Mouse (Mus musculus) spleen, adult 2 months (tissue): Measurements from ENCODE around the gene Shc2. TPM values are rescaled to one million over a fixed set of nuclear protein-coding genes. Genes with fewer than 3 reads are reported as not detected.

Source experiments
- DNase-seq, 2 experiments: peaks; one replicate each; pipeline versions ENCODE4 v3.0.0 to v3.0.0-alpha.2; 2012 to 2021; ENCODE audit warnings: low spot score in 2 of 2, low read depth in 1 of 2
- H3K27ac ChIP-seq: fragments of 200-500 bp; 2 replicates; pipeline ENCODE4 v1.5.1; 2012; ENCODE audit warnings: low read length, inconsistent platforms; ENCODE audit not compliant: insufficient read depth
- H3K27me3 ChIP-seq: fragments of 200-500 bp; 2 replicates; pipeline ENCODE4 v1.6.1; 2012; ENCODE audit warnings: mild to moderate bottlenecking, moderate library complexity, low read length, inconsistent platforms; ENCODE audit not compliant: control insufficient read depth, insufficient read depth
- H3K36me3 ChIP-seq: fragments of 200-500 bp; 2 replicates; pipeline ENCODE4 v1.6.1; 2012; ENCODE audit warnings: mild to moderate bottlenecking, low read length, inconsistent platforms; ENCODE audit not compliant: control insufficient read depth, insufficient read depth
- H3K4me1 ChIP-seq: fragments of 200-500 bp; 2 replicates; pipeline ENCODE4 v1.6.1; 2011; ENCODE audit warnings: inconsistent platforms; ENCODE audit not compliant: control insufficient read depth, insufficient read depth, insufficient read length
- H3K4me3 ChIP-seq: fragments of 200-500 bp; 2 replicates; pipeline ENCODE4 v1.5.1; 2011; ENCODE audit warnings: mild to moderate bottlenecking, inconsistent platforms; ENCODE audit not compliant: insufficient read depth, insufficient read length; ENCODE audit errors: extremely low read depth
- CTCF ChIP-seq: fragments of 200-500 bp; IDR thresholded peaks from 2 replicates; pipeline ENCODE4 v1.5.1; 2011; ENCODE audit warnings: mild to moderate bottlenecking, inconsistent platforms; ENCODE audit not compliant: insufficient read depth, insufficient read length, insufficient replicate concordance; ENCODE audit errors: extremely low read depth
- POLR2A ChIP-seq: fragments of 200-500 bp; IDR thresholded peaks from 2 replicates; pipeline ENCODE4 v1.6.1; 2011; ENCODE audit warnings: low read depth, low read length, inconsistent platforms
- WGBS: fragments of 180-500 bp; shearing (Covaris S2); methylation state at CpG from one replicate; pipeline ENCODE4 v1.1.7; 2018; 5-methylcytosine and 5-hydroxymethylcytosine counted together
- polyA plus RNA-seq: library from polyadenylated mRNA; depleted of rRNA; stranded (reverse); fragments of >200 nt; gene quantifications from 2 replicates; pipeline ENCODE4 v1.2.3, GENCODE M21; 2012

Gene Shc2
- polyA plus RNA-seq, 1 experiment: 1.3 TPM

DNA sequence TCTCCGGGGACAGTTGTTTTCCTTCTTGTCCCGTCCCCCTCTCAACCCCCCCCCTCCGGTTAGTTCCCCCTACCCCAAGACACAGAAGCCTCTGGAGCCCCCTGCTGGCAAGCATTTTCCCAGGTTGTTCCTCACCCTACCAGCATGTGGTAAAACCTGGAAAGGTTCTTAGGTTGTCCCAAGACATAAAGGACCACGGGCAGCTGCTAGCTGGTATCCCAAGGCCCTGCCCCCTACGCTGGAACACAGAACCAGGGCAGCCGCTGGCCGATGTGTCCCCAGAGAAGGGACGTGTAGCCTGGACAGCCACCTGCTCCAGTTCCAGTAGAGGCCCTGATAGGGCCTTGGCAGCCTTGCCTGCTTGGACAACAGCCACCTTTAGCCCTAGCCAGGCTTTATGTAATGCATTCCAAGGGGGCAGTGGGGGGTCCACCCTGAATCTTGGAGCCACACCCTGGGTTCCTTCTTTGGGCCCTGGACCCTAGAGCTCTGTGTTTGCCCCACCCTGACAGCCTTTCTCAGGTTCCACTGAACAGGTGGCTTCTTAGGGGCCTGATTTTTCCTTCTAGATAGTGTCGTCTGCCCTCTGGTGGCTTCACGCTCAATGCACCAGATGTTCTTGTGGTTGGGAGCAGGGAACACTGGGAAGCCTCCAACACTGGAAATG lies 45.3 kb upstream of the Shc2 start:
- H3K27ac ChIP-seq: no peak overlapping the region
- H3K36me3 ChIP-seq: peaks cover 26% of the 10 kb centered on the region
- 3% methylated on average over 10 of the region's 10 CpGs for WGBS
- peak overlapping the region; percentile 66 for H3K4me3 ChIP-seq
- TF ChIP-seq POLR2A (no peak), CTCF (peak; percentile 11; the same call in 1 of the 2 replicates)
- H3K27me3 ChIP-seq: no peaks in the 10 kb centered on the region
- DNase-seq: peak in 1 of 2 experiments; percentile 45
- H3K4me1 ChIP-seq: peaks cover 15% of the 10 kb centered on the region; the same call in 1 of the 2 replicates

DNA sequence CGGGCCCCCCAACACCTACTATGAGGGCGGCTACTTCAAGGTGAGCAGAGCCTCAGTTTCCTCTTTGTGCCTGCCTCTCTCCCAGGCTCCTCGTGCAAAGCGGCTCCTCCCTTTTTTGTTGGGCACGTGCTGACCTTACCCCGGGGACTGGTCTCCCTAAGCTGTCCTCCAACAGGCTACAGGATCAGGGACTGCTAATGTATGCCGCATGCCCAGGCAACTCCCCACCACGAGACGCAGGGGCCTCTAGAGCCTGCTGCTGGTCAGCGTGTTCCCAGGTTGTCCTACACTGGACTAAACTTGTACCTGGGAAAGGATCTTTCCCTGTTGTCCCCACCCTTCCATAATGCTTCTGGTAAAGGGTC lies 44.8 kb upstream of the Shc2 start:
- peak overlapping the region; percentile 66 for H3K4me3 ChIP-seq
- no peak for TF ChIP-seq POLR2A
- no peak for TF ChIP-seq CTCF
- H3K36me3 ChIP-seq: peaks cover 23% of the 10 kb centered on the region
- WGBS: 1% methylated on average over 10 of the region's 10 CpGs
- H3K4me1 ChIP-seq: peaks cover 15% of the 10 kb centered on the region; the same call in 1 of the 2 replicates
- peak overlapping the region; percentile 17; the same call in 1 of the 2 replicates for H3K27ac ChIP-seq
- DNase-seq: peak in 1 of 2 experiments; percentile 30
- no peaks in the 10 kb centered on the region for H3K27me3 ChIP-seq

DNA sequence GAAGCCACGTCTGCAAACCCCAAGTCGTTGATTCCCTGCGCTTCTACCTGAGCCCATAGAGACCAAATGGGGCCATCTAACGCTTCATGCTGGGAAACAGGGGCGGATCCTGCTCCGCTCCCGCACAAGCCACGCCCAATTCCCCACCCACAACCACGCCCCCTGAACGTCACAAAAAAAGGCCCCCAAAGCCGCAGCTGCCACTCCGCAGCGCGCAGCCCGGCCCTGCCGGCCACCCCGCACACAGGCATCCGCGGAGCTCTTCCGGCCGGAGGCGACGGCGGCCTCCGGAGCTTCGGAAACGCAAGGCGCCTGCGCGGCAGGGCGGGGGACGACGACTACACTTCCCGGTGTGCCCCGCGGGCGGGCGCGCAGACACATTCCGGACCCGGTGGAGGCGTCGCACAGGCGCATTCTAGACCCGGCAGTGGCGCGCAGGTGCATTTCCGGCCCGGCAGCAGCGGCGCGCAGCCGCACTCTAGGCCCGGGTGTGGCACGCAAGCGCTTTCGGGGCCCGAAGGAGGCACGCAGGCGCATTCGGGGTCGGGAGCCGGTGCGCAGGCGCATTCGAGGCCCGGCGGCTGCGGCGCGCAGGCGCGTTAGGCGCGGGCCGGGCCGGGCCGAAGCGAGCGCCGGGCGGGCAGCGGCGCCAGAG lies 44.0 kb upstream of the Shc2 start, which contains the start of gene Cdc34:
Cdc34 (plus strand) TSS at position 605 of the 655 bp plus-strand sequence.
- peak; percentile 97 to 99 for DNase-seq
- H3K4me1 ChIP-seq: peaks cover 15% of the 10 kb centered on the region; the same call in 1 of the 2 replicates
- WGBS: under 1% methylated on average over 82 of the region's 84 CpGs
- peaks cover 16% of the 10 kb centered on the region for H3K36me3 ChIP-seq
- TF ChIP-seq CTCF (no peak), POLR2A (peak; percentile 81)
- peak within 1 kb of the TSS; percentile 70 for H3K27ac ChIP-seq
- peak within 1 kb of the TSS; percentile 66 for H3K4me3 ChIP-seq
- no peaks in the 10 kb centered on the region for H3K27me3 ChIP-seq

DNA sequence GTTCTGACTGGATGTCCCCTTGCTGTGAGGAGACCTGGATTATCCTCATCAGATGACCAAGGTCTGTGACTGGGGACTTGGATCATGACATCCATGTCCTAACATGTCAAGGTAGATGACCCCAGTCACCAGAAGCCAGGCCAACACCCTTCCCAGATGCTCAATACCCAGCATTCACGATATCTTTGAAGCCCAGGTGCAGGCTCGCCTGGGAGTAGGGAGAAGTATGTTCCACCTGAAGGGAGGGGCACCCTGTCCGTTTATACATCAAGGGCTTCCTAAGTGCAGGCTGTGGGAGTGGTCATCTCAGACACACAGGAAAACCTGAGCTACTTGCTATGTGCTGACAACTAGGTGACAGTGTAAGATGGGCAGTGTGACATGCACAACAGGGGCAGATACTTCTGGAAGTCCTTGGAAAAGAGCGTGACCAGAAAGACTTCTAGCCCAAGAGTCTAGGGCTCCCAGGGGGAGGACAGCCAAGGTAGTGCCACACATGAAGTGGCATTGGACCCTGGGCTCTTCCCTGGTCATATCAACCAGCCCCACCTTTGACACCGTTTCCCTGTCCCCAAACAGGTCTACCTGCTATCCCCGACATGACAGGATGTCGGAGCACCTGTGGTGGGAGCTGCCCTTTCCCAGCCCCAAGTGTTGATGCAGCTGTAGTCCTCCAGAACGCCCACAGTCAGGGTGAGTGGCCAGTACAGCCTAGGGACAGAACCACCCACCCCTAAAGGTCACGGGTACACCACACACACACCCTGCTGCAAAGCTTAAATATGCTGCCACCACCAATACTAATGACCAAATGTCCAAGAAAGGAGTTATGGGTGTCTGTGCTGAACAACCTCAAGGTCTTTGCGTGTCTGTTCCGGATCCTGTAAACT lies 43.1 kb upstream of the Shc2 start:
- peak overlapping the region; percentile 50 for H3K4me3 ChIP-seq
- no peaks in the 10 kb centered on the region for H3K27me3 ChIP-seq
- 38% methylated on average over 11 of the region's 11 CpGs for WGBS
- H3K4me1 ChIP-seq: peaks cover 15% of the 10 kb centered on the region; the same call in 1 of the 2 replicates
- H3K27ac ChIP-seq: peak overlapping the region; percentile 70
- no peak for DNase-seq
- H3K36me3 ChIP-seq: peaks cover 10% of the 10 kb centered on the region
- TF ChIP-seq POLR2A: no peak

DNA sequence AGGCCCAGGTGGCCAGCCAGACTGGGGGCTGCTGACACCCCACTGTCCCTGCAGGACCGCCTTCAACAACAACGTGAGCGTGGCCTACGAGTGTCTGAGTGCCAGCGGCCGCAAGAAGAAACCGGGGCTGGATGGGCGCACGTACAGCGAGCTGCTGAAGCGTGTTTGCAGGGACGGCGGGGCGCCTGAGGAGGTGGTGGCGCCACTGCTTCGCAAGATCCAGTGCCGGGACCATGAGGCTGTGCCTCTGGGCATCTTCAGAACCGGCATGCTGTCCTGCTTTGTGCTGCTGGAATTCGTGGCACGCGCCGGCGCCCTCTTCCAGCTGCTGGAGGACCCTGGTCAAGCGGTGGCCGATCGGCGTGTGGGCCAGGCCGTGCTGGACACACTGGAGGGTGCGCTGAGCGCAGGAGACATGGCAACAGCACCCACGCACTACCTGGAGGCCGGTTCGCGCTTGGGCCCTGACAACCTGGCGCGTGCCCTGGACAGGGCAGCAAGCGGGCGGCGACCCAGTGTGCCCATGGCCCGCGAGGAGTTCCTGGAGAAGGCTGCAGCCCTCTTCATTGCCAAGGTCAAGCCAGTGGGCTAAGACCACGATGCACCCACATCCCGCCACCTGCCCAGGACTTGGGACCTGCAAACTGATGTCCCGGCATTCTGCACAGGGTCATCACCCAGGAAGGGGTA lies 37.8 kb upstream of the Shc2 start:
- peaks cover 6% of the 10 kb centered on the region for H3K36me3 ChIP-seq
- peaks cover under 1% of the 10 kb centered on the region; the same call in 1 of the 2 replicates for H3K4me1 ChIP-seq
- WGBS: 94% methylated on average over 44 of the region's 44 CpGs
- no peak overlapping the region for H3K27ac ChIP-seq
- H3K4me3 ChIP-seq: no peak overlapping the region
- no peaks in the 10 kb centered on the region for H3K27me3 ChIP-seq
- TF ChIP-seq CTCF: no peak
- TF ChIP-seq POLR2A: no peak
- DNase-seq: no peak

DNA sequence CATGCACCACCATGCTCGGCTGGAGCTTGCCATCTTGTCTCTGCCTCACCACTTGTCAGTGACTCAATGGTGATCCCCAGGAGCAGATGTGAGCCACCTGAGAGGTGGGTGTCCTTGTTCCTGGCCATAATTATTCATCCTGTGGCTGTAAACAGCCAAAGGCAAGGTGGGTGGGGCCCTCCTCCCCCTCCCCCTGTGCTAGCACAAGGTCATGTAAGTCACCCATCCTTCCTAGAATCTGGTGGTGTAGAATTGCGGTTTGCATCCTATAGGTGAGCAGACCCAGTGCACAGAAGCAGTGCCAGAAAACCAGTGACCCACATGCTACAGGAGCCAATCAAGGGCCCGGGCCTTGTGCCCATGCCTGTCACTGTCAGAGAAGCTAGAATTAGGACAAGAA lies 35.3 kb upstream of the Shc2 start:
- peaks cover 8% of the 10 kb centered on the region; the same call in 1 of the 2 replicates for H3K4me1 ChIP-seq
- TF ChIP-seq CTCF (no peak), POLR2A (no peak)
- no peak overlapping the region for H3K27ac ChIP-seq
- 95% methylated on average over 3 of the region's 3 CpGs for WGBS
- peaks cover 6% of the 10 kb centered on the region for H3K36me3 ChIP-seq
- H3K27me3 ChIP-seq: no peaks in the 10 kb centered on the region
- H3K4me3 ChIP-seq: no peak overlapping the region
- no peak for DNase-seq
